Mouse (Mus musculus) T-cell, adult 2 months (primary cell): ENCODE measurements around the gene Cnpy1.

ENCODE experiments used
- DNase-seq: peaks from one replicate; pipeline ENCODE4 v3.0.0; 2022; ENCODE audit warnings: low spot score

The Cnpy1 gene

GRCm38 (mm10) chr5:28165358-28166255, 80.0 kb downstream of the Cnpy1 start, which contains the start of gene En2:
TSS of gene En2 (plus strand) at chr5:28165694.
- no peak for DNase-seq

GRCm38 (mm10) chr5:28163926-28164325, 81.7 kb downstream of the Cnpy1 start:
- no peak for DNase-seq

DNA sequence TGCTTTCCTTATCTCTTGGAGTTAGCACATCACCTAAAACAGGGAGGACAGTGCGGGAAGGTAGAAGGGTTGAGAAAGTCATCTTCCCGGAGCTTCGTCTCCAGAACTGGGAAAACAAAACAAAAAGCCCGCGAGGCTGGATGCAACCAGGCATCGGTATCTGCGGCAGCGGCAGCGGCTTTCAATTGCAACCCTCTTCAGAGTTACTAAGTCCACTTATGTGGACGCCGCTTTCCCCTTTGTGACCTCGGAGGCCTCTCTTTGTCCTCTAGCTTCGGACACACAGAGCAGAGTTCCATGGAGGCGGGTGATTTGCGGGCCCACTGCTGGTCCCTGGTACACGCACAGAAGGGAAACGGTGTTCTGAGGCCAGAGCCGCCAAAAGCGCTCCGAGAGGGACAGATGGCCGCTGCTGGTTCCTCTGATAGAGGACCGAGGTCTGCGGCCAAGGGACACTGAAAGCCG, 83.6 kb downstream of the Cnpy1 start:
- DNase-seq, result no peak

- DNase-seq, result no peak
These were observed 84.1 kb downstream of the Cnpy1 start for GRCm38 (mm10) chr5:28161383-28161937.

DNA sequence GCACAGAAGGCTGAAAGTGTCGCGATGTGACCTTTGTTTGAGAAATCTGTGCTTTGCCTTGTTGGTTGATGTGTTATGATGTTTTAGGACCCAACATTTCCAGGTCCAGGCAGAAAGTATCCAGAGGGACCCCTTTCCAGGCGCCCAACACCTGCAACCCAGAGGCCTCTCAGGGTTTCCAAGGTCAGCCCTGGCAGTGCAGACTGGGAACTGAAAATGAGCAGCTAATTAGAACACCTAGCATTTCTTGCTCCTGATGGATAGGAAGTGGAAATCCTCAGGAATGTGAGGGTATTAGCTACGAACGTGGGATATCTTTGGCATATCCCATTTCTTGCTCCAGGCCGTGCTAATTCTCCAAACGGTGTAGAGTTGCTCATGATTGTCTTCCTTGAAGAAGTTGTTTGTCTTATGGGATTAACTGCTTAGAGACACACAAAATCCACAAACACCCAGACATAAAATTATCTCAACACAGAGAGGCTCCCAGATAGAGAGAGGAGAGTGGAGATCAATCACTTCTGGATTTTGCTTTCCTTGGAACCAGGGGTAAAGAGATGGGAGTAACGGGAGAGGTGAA, 85.6 kb downstream of the Cnpy1 start:
- no peak for DNase-seq

- DNase-seq, result no peak
These were observed 86.5 kb downstream of the Cnpy1 start for GRCm38 (mm10) chr5:28159072-28159458.

GRCm38 (mm10) chr5:28158308-28159071, 87.1 kb downstream of the Cnpy1 start:
- DNase-seq, result no peak

- no peak for DNase-seq
These were observed 87.8 kb downstream of the Cnpy1 start for GRCm38 (mm10) chr5:28157781-28158180.

DNA sequence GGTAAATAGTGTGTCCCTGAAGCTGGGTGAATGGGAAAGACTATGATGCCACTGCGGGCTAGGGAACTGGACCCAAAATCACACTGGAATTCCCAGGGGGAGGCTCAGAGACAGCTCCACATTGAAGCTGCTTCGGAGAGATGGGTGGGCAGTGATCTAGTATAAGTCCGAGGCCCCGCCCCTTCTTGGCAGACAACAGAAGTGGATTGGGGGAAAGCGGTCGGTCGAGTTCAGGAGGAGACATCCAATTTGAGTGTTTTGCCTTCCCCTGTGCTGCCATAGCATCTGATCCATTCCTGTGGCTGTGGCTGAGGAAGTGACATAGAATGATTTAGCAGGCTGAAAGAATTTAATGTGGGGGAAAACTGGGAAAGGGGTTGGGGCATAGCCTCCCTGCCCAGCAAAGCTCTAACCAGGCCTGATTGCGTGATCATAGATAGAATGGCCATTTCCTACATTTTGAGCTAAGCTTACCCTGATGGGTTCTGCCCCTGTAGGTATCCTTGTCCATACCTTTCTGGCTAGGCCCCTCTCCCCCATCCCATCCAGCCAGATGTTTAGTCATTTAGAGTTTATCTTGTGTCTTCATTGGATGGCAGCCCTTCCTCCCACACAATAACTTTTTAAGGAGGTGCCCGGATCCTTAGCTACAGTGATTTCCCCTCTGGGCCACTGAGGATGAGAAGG, 88.4 kb downstream of the Cnpy1 start:
- no peak for DNase-seq
